Mouse (Mus musculus) limb, embryonic 12.5 days (tissue): ENCODE measurements around the gene P4ha2. TPM values are rescaled to one million over a fixed set of nuclear protein-coding genes. Genes with fewer than 3 reads are reported as not detected.

Source experiments
- ATAC-seq: fragments of 200-750 bp; cut with Nextera tagmentation; 2 replicates; pipeline ENCODE4 v1.8.0; 2017; ENCODE audit warnings: low read depth, moderate TSS enrichment; ENCODE audit not compliant: insufficient number of reproducible peaks, insufficient read depth, low FRiP score, low TSS enrichment
- H3K27ac ChIP-seq: fragments of 300-500 bp; sonication (generic); 2 replicates; pipeline ENCODE4 v1.5.1; 2016; ENCODE audit warnings: mild to moderate bottlenecking, moderate library complexity
- H3K27me3 ChIP-seq: fragments of 300-500 bp; sonication (generic); 2 replicates; pipeline ENCODE4 v1.6.1; 2016; ENCODE audit warnings: mild to moderate bottlenecking, moderate library complexity
- H3K36me3 ChIP-seq: fragments of 300-500 bp; sonication (generic); 2 replicates; pipeline ENCODE4 v1.6.1; 2016; ENCODE audit warnings: mild to moderate bottlenecking, moderate library complexity
- H3K4me1 ChIP-seq: fragments of 300-500 bp; sonication (generic); replicated peaks from 2 replicates; pipeline ENCODE4 v1.6.1; 2016
- H3K4me2 ChIP-seq: fragments of 300-500 bp; sonication (generic); 2 replicates; pipeline ENCODE4 v1.6.1; 2016; ENCODE audit warnings: mild to moderate bottlenecking, moderate library complexity
- H3K4me3 ChIP-seq: fragments of 300-500 bp; sonication (generic); replicated peaks from 2 replicates; pipeline ENCODE4 v1.5.1; 2016; ENCODE audit warnings: mild to moderate bottlenecking
- H3K9ac ChIP-seq: fragments of 300-500 bp; sonication (generic); replicated peaks from 2 replicates; pipeline ENCODE4 v1.6.1; 2016; ENCODE audit warnings: mild to moderate bottlenecking, moderate library complexity
- H3K9me3 ChIP-seq: fragments of 300-500 bp; sonication (generic); 2 replicates; pipeline ENCODE4 v1.6.1; 2016; ENCODE audit warnings: mild to moderate bottlenecking, moderate library complexity
- WGBS: fragments of 180-500 bp; shearing (Covaris S2); methylation state at CpG from one replicate; pipeline ENCODE4 v1.1.7; 2016; 5-methylcytosine and 5-hydroxymethylcytosine counted together
- polyA plus RNA-seq: library from polyadenylated mRNA; unstranded; fragments of >200 nt; fragmentation: Nextera tagmentation; extraction: Ambion mirVana; gene quantifications from 2 replicates; pipeline ENCODE4 v1.2.1, GENCODE M21; 2016

P4ha2 gene
- polyA plus RNA-seq, 1 experiment from 2014 or later = 52.7 TPM

DNA sequence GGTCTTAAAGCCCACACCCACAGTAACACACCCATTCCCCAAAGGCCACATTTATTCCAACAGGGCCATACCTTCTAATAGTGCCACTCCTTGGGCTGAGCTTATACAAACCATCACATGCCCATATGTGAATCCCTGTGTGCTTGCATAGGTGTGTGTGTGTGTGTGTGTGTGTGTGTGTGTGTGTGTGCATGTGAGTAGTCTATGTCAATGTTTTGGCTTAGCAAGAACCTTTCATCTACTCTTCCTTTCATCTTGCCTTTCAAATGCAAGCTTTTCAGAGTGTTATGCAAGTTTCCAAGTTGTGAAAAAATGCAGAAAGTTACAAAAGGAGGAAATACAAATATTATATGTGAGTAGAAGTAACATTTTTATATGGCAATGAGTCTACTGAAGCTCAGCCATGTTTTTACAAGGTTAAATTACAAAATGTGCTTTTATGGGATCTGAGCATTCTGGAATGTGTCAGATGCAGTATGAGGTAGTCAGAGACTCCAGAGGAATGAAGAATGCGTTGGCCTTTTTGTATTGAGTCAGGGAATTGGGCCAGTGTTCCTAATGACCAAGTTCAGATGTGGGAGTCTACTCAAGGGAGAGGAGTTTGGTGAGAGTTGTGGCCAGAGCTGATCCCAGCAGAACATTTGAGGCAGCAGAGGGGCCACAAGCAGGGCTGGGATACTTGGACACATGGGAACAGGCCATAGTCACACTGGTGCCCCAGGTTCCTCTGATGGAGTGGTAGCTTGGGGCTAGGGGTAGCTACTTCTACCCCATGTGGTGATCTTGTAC lies 9.6 kb upstream of the P4ha2 start:
- no peak overlapping the region for H3K27ac ChIP-seq
- ATAC-seq = no peak

GRCm38 (mm10) chr11:54091726-54092125 lies 8.2 kb upstream of the P4ha2 start:
- H3K4me2 ChIP-seq = no peak overlapping the region
- H3K4me3 ChIP-seq = no peak overlapping the region
- WGBS = 55% methylated on average over 8 of the region's 8 CpGs
- H3K27ac ChIP-seq = no peak overlapping the region
- no peaks in the 10 kb centered on the region for H3K9me3 ChIP-seq
- no peaks in the 10 kb centered on the region for H3K27me3 ChIP-seq
- ATAC-seq = no peak
- no peaks in the 10 kb centered on the region for H3K36me3 ChIP-seq
- H3K9ac ChIP-seq = no peak overlapping the region
- H3K4me1 ChIP-seq = peaks cover 7% of the 10 kb centered on the region

More for the DNA sequence above, 9.6 kb upstream of the P4ha2 start:
- H3K4me2 ChIP-seq = no peak overlapping the region
- 83% methylated on average over 1 of the region's 1 CpGs for WGBS
- no peak overlapping the region for H3K9ac ChIP-seq
- no peak overlapping the region for H3K4me3 ChIP-seq
- no peaks in the 10 kb centered on the region for H3K27me3 ChIP-seq
- H3K9me3 ChIP-seq = no peaks in the 10 kb centered on the region
- peaks cover 7% of the 10 kb centered on the region for H3K4me1 ChIP-seq
- H3K36me3 ChIP-seq = no peaks in the 10 kb centered on the region

- H3K36me3 ChIP-seq = no peaks in the 10 kb centered on the region
- no peak overlapping the region for H3K27ac ChIP-seq
- no peak overlapping the region for H3K4me3 ChIP-seq
- H3K9ac ChIP-seq = no peak overlapping the region
- ATAC-seq = no peak
- H3K4me1 ChIP-seq = peaks cover 7% of the 10 kb centered on the region
- no peaks in the 10 kb centered on the region for H3K9me3 ChIP-seq
- no peak overlapping the region for H3K4me2 ChIP-seq
- H3K27me3 ChIP-seq = no peaks in the 10 kb centered on the region
- 42% methylated on average over 7 of the region's 7 CpGs for WGBS
These were observed 7.7 kb upstream of the P4ha2 start for GRCm38 (mm10) chr11:54092188-54092587.

GRCm38 (mm10) chr11:54093000-54093399 lies 6.9 kb upstream of the P4ha2 start:
- no peaks in the 10 kb centered on the region for H3K9me3 ChIP-seq
- H3K4me2 ChIP-seq = no peak overlapping the region
- peaks cover 7% of the 10 kb centered on the region for H3K4me1 ChIP-seq
- no peak for ATAC-seq
- no peak overlapping the region for H3K9ac ChIP-seq
- no peak overlapping the region for H3K4me3 ChIP-seq
- H3K27me3 ChIP-seq = no peaks in the 10 kb centered on the region
- H3K36me3 ChIP-seq = no peaks in the 10 kb centered on the region
- 6% methylated on average over 3 of the region's 3 CpGs for WGBS
- no peak overlapping the region for H3K27ac ChIP-seq

DNA sequence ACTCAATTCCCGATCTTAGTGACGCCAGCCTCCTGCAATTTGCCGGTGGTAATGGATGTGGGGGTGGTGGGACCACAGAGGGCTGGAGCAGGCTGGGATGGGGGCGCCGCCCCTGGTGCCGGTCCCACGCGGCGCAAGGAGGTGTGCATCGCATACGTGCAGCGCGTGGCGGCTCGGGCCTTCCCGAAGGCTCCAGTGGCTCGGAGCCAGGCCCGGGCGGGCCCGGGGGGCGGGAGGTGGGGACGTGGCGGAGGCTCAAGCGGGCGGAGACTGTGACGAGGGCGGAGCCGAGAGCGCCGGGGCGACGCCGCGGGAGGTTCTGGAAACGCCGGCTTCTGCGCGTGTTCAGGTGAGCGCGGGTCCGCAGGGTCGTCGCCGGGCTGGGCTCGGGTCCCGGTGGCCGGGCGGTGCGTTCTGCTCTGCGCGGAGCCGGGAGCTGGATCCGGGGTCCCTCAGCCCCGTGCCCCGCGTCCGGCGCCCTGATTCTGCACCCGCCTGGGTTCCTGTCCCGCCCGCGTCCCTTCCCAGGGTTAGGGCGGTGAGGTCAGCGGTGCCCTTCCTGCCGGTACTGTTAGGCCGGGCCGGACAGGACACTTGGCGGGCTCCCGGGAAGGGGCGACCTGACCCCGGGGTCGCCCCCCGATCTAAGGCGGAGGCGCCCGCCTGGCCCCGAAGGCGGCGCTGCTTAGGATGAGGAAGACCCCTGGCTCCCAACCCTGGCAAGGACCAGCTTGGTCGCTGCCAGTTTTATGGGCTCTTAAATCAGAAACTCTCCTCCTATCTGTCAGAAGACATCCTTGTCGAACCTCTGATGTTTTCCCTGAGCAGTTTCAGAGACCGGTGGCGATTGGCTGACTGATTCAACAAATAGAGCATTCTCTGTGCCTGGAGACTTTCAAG lies 1.0 kb downstream of the P4ha2 start:
- H3K4me1 ChIP-seq = peaks cover 31% of the 10 kb centered on the region
- peak overlapping the region; percentile 98 for H3K4me2 ChIP-seq
- H3K27ac ChIP-seq = no peak overlapping the region
- peak; percentile 81 for ATAC-seq
- H3K9me3 ChIP-seq = no peaks in the 10 kb centered on the region
- no peaks in the 10 kb centered on the region for H3K36me3 ChIP-seq
- WGBS = under 1% methylated on average over 69 of the region's 83 CpGs
- H3K27me3 ChIP-seq = peaks cover 16% of the 10 kb centered on the region; the same call in 1 of the 2 replicates
- H3K4me3 ChIP-seq = peak overlapping the region; percentile 68
- peak overlapping the region; percentile 73 for H3K9ac ChIP-seq

GRCm38 (mm10) chr11:54101701-54102100 lies 1.8 kb downstream of the P4ha2 start:
- no peaks in the 10 kb centered on the region for H3K9me3 ChIP-seq
- H3K27ac ChIP-seq = no peak overlapping the region
- H3K9ac ChIP-seq = peak overlapping the region; percentile 73; the same call in 1 of the 2 replicates
- WGBS = 60% methylated on average over 9 of the region's 9 CpGs
- H3K27me3 ChIP-seq = peaks cover 16% of the 10 kb centered on the region; the same call in 1 of the 2 replicates
- H3K4me3 ChIP-seq = peak overlapping the region; percentile 68
- peak; percentile 27; the same call in 1 of the 2 replicates for ATAC-seq
- H3K4me1 ChIP-seq = peaks cover 31% of the 10 kb centered on the region
- peak overlapping the region; percentile 98 for H3K4me2 ChIP-seq
- H3K36me3 ChIP-seq = peaks cover 6% of the 10 kb centered on the region; the same call in 1 of the 2 replicates

DNA sequence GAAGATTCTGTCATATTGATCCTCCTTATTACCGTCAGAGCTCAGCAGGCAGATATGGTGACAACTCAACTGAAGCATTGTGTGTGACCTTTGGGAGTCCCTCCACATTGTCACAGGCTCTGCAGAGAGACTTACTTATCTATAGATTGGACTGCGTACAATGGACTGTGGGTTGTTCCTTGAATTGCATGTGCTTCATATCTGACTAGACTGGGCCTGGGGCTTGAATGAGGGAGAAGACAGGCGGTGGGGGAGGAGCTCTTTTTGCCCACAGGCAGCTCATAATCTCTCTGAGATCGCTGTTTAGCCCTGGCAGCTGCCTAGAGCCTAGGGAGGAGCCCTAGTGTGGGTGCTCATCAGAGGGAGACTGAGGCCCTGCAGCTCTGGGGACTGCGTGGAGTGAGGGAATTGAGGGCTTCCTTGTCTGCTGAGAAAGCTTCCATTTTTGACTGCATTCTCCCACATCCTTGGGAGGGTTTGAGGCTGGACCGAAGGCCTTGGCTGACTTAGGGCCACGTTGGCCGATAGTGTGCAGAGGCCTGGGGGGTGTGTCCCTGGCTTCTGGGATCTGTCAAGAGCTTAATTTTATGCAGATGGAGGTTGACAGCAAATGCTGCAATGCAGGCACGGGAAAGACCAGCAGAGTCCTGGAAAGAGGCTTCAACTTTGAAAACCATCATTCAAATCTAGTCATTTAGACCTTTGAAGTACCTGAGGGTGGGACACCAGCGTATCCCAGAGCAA lies 3.0 kb downstream of the P4ha2 start:
- H3K27me3 ChIP-seq = peaks cover 16% of the 10 kb centered on the region; the same call in 1 of the 2 replicates
- H3K36me3 ChIP-seq = peaks cover 6% of the 10 kb centered on the region; the same call in 1 of the 2 replicates
- no peak overlapping the region; the same call in 1 of the 2 replicates for H3K9ac ChIP-seq
- ATAC-seq = no peak
- H3K4me3 ChIP-seq = 0 out of 2 replicates have a peak overlapping the region, but pooled peaks have one; percentile 6
- no peaks in the 10 kb centered on the region for H3K9me3 ChIP-seq
- peaks cover 33% of the 10 kb centered on the region for H3K4me1 ChIP-seq
- WGBS = 54% methylated on average over 10 of the region's 10 CpGs
- no peak overlapping the region for H3K27ac ChIP-seq
- peak overlapping the region; percentile 98 for H3K4me2 ChIP-seq

DNA sequence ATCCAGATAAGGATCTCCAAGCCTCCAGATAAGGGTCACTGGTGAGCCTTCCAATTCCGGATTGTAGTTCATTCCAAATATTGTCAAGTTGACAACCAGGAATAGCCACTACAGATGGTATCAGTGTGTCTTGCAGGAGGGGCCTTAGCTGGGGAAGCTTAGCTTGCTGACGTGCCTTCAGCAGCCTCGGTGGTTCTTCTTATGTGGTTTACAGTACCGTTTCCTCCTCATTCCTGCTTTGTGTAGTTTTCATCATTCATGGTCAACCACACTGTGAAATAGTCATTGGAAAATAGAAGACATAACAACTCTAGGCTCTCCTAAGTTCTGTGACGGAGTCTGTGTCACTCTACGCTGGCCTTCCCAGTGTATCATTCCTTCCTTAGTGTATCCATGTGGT lies 5.1 kb downstream of the P4ha2 start:
- H3K36me3 ChIP-seq = peaks cover 8% of the 10 kb centered on the region; the same call in 1 of the 2 replicates
- no peak overlapping the region for H3K4me2 ChIP-seq
- no peak overlapping the region for H3K4me3 ChIP-seq
- H3K27me3 ChIP-seq = peaks cover 13% of the 10 kb centered on the region; the same call in 1 of the 2 replicates
- no peak overlapping the region for H3K27ac ChIP-seq
- no peak overlapping the region for H3K9ac ChIP-seq
- no peak for ATAC-seq
- H3K4me1 ChIP-seq = peaks cover 32% of the 10 kb centered on the region
- no peaks in the 10 kb centered on the region for H3K9me3 ChIP-seq
- 93% methylated on average over 6 of the region's 6 CpGs for WGBS

GRCm38 (mm10) chr11:54106676-54107075 lies 6.8 kb downstream of the P4ha2 start:
- Histone ChIP-seq H3K27ac (no peak overlapping the region), H3K4me3 (no peak overlapping the region), H3K9me3 (no peaks in the 10 kb centered on the region), H3K4me2 (no peak overlapping the region), H3K9ac (no peak overlapping the region), H3K4me1 (peaks cover 22% of the 10 kb centered on the region), H3K36me3 (peaks cover 21% of the 10 kb centered on the region), H3K27me3 (peaks cover 4% of the 10 kb centered on the region; the same call in 1 of the 2 replicates)
- 87% methylated on average over 3 of the region's 3 CpGs for WGBS
- ATAC-seq = no peak

DNA sequence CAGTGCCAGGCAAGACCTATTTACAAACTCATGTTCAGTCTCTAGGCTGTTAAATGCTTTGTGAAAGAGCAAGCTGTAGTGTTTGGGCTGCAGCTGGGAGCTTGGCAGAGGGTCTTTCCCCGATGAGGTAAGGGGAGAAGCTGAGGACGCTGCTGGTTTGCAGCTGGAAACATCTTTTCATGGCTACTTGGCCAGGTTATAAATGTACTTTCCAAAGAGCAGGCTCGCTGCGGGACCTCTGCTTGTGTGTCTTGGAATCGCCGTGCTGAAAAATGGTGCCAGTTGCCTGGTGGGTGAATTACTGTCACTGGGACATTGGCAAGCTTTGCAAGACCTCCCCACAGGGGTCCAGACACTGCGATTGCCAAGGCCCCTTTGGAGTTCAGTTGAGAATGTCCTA lies 7.3 kb downstream of the P4ha2 start:
- WGBS = 83% methylated on average over 7 of the region's 7 CpGs
- no peaks in the 10 kb centered on the region for H3K9me3 ChIP-seq
- H3K27me3 ChIP-seq = no peaks in the 10 kb centered on the region
- no peak overlapping the region for H3K4me3 ChIP-seq
- peaks cover 21% of the 10 kb centered on the region for H3K36me3 ChIP-seq
- ATAC-seq = no peak
- H3K4me1 ChIP-seq = peaks cover 22% of the 10 kb centered on the region
- no peak overlapping the region for H3K9ac ChIP-seq
- H3K27ac ChIP-seq = no peak overlapping the region
- no peak overlapping the region for H3K4me2 ChIP-seq
